Mouse (Mus musculus) olfactory bulb, adult 2 months (tissue): ENCODE data around the gene Xxylt1.

Experiments
- CTCF ChIP-seq: fragments of 200-500 bp; IDR thresholded peaks from 2 replicates; pipeline ENCODE4 v1.5.1; 2012; ENCODE audit warnings: low read depth, mild to moderate bottlenecking, low read length, moderate library complexity; ENCODE audit not compliant: insufficient read depth
- POLR2A ChIP-seq: fragments of 200-500 bp; IDR thresholded peaks from 2 replicates; pipeline ENCODE4 v1.6.1; 2012; ENCODE audit warnings: mild to moderate bottlenecking, low read depth, low read length, moderate library complexity; ENCODE audit not compliant: insufficient read depth

- TF ChIP-seq CTCF (no peak), POLR2A (no peak)
These were observed 99.9 kb downstream of the Xxylt1 start for GRCm38 (mm10) chr16:30981345-30981744.
